Mouse (Mus musculus) kidney, adult 2 months (tissue): ENCODE measurements around the gene Tmem38a. TPM values are rescaled to one million over a fixed set of nuclear protein-coding genes. Genes with fewer than 3 reads are reported as not detected.

Source experiments
- DNase-seq: peaks from one replicate; pipeline ENCODE4 v3.0.0; 2021
- H3K27ac ChIP-seq: fragments of 200-500 bp; 2 replicates; pipeline ENCODE4 v1.5.1; 2012; ENCODE audit warnings: low read depth, low read length, control low read depth, inconsistent platforms; ENCODE audit not compliant: insufficient read depth
- H3K27me3 ChIP-seq: fragments of 200-500 bp; replicated peaks from 2 replicates; pipeline ENCODE4 v1.6.1; 2012; ENCODE audit warnings: mild to moderate bottlenecking, moderate library complexity, low read length, inconsistent platforms; ENCODE audit not compliant: control insufficient read depth, insufficient read depth
- H3K36me3 ChIP-seq: fragments of 200-500 bp; 2 replicates; pipeline ENCODE4 v1.6.1; 2012; ENCODE audit warnings: mild to moderate bottlenecking, moderate library complexity, low read length, inconsistent platforms; ENCODE audit not compliant: control insufficient read depth, insufficient read depth
- H3K4me1 ChIP-seq: fragments of 200-500 bp; 2 replicates; pipeline ENCODE4 v1.6.1; 2011; ENCODE audit warnings: low read length; ENCODE audit not compliant: control insufficient read depth, insufficient read depth
- H3K4me3 ChIP-seq: fragments of 200-500 bp; 2 replicates; pipeline ENCODE4 v1.5.1; 2011; ENCODE audit warnings: mild to moderate bottlenecking, low read depth, low read length, control low read depth; ENCODE audit not compliant: insufficient read depth
- CTCF ChIP-seq: fragments of 200-500 bp; conservative IDR thresholded peaks from 2 replicates; pipeline ENCODE4 v1.5.1; 2011; ENCODE audit warnings: low read depth, mild to moderate bottlenecking, control low read depth, low read length, moderate library complexity, mixed read lengths; ENCODE audit not compliant: insufficient read depth, insufficient read length
- POLR2A ChIP-seq: fragments of 200-500 bp; IDR thresholded peaks from one replicate; pipeline ENCODE4 v1.6.1; 2011; ENCODE audit warnings: low read depth, low read length, control low read depth
- WGBS: fragments of 180-500 bp; shearing (Covaris S2); methylation state at CpG from one replicate; pipeline ENCODE4 v1.1.7; 2018; 5-methylcytosine and 5-hydroxymethylcytosine counted together
- polyA plus RNA-seq: library from polyadenylated mRNA; depleted of rRNA; stranded (reverse); fragments of >200 nt; gene quantifications from 2 replicates; pipeline ENCODE4 v1.2.3, GENCODE M21; 2012; rRNA removed

Tmem38a gene
- polyA plus RNA-seq, 1 experiment, result 40.8 TPM

- H3K27me3 ChIP-seq, result no peaks in the 10 kb centered on the region
- no peak overlapping the region for H3K27ac ChIP-seq
- H3K4me3 ChIP-seq, result no peak overlapping the region
- TF ChIP-seq POLR2A (no peak), CTCF (no peak)
- DNase-seq, result no peak
- 59% methylated on average over 6 of the region's 6 CpGs for WGBS
- no peaks in the 10 kb centered on the region for H3K4me1 ChIP-seq
- no peaks in the 10 kb centered on the region for H3K36me3 ChIP-seq
Observed at GRCm38 (mm10) chr8:72584390-72584789, 12.5 kb downstream of the Tmem38a start.

DNA sequence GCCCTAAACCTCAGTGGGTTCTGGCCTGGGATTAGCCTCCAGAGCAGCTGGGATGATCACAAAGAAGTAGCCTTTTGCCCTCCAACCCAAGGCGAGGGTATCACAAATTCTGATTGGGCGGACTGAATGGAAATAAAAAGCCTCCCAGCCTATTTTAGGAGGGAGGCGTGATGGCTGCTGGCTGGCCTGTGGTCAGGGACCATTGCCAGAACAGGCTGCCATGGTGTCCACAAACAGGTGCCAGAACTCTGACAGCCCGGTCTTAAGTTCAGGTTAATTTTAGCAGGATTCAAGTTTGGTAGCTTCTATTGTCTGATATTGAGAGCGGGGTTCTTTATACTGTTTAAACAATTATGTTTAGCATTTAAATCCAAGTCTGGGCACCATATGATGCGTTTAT lies 16.0 kb downstream of the Tmem38a start:
- no peaks in the 10 kb centered on the region for H3K36me3 ChIP-seq
- peak; percentile 48 for DNase-seq
- H3K27ac ChIP-seq, result no peak overlapping the region
- WGBS, result 62% methylated on average over 6 of the region's 6 CpGs
- TF ChIP-seq CTCF, result no peak
- no peak for TF ChIP-seq POLR2A
- no peaks in the 10 kb centered on the region for H3K4me1 ChIP-seq
- no peak overlapping the region for H3K4me3 ChIP-seq
- no peaks in the 10 kb centered on the region for H3K27me3 ChIP-seq

GRCm38 (mm10) chr8:72588865-72589264 lies 17.0 kb downstream of the Tmem38a start:
- WGBS, result 85% methylated on average over 10 of the region's 10 CpGs
- TF ChIP-seq POLR2A, result no peak
- no peak for TF ChIP-seq CTCF

DNA sequence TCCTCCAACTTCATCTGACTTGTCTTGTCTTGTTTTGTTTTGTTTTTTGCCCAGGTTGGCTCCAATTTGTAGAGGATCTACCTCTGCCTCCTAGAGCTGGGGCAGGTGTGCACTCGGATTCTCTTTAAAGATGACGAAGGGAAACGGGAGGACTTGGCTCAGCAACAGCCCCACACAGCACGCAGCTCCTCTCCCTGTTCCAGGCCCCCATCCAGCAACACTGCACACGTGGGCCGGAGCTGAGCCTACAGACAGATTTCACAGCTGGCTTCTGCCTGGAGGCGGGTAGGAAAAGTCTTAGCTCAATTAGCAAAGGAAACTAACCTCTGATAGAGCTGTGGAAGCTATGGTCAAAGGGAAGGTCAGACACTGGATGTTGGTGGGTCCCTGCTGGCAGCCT lies 17.4 kb downstream of the Tmem38a start:
- WGBS, result 74% methylated on average over 7 of the region's 7 CpGs
- TF ChIP-seq CTCF (no peak), POLR2A (no peak)
- no peak overlapping the region for H3K27ac ChIP-seq

More at GRCm38 (mm10) chr8:72588865-72589264, 17.0 kb downstream of the Tmem38a start:
- no peak overlapping the region for H3K4me3 ChIP-seq
- no peaks in the 10 kb centered on the region for H3K36me3 ChIP-seq
- H3K27me3 ChIP-seq, result no peaks in the 10 kb centered on the region
- no peak for DNase-seq
- no peaks in the 10 kb centered on the region for H3K4me1 ChIP-seq
- H3K27ac ChIP-seq, result no peak overlapping the region

DNA sequence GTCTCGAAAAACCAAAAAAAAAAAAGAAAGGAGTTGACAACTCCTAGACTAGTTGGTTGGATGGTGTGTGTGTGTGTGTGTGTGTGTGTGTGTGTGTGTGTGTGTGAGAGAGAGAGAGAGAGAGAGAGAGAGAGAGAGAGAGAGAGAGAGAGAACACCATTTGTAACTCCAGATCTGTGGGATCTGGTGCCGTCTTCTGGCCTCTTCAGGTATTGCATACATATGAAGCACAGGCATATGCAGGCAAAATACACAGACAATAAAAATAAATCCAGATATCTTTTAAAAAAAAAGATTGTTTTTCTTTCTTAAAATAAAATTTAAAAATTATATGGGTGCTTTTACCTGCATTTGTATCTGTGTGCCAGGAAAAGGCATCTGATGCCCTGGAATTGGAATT lies 18.3 kb downstream of the Tmem38a start:
- TF ChIP-seq CTCF (no peak), POLR2A (no peak)
- Histone ChIP-seq H3K4me1 (no peaks in the 10 kb centered on the region), H3K36me3 (no peaks in the 10 kb centered on the region), H3K27ac (no peak overlapping the region), H3K27me3 (no peaks in the 10 kb centered on the region), H3K4me3 (no peak overlapping the region)
- 58% methylated on average over 2 of the region's 2 CpGs for WGBS
- DNase-seq, result peak; percentile 50

More for the DNA sequence above, 17.4 kb downstream of the Tmem38a start:
- no peaks in the 10 kb centered on the region for H3K36me3 ChIP-seq
- H3K27me3 ChIP-seq, result no peaks in the 10 kb centered on the region
- no peaks in the 10 kb centered on the region for H3K4me1 ChIP-seq
- H3K4me3 ChIP-seq, result no peak overlapping the region
- no peak for DNase-seq

Other genes starting within 250 kb of the Tmem38a start
- gene Eps15l1, start 150.6 kb upstream of the Tmem38a start, polyA plus RNA-seq, result 30.3 and 31.9 TPM in 2 replicates
- 0.77 TPM in 2 replicates for gene Calr3, start 128.2 kb upstream of the Tmem38a start, polyA plus RNA-seq
- 6.8 and 7.2 TPM in 2 replicates for gene 1700030K09Rik, start 128.2 kb upstream of the Tmem38a start, polyA plus RNA-seq
- 33.5 and 35.7 TPM in 2 replicates for gene Cherp, start 96.8 kb upstream of the Tmem38a start, polyA plus RNA-seq
- 52.7 and 67.5 TPM in 2 replicates for gene Slc35e1, start 79.4 kb upstream of the Tmem38a start, polyA plus RNA-seq
- 6.1 and 7.9 TPM in 2 replicates for gene Med26, start 23.8 kb upstream of the Tmem38a start, polyA plus RNA-seq
- gene Smim7, start 967 bp upstream of the Tmem38a start, polyA plus RNA-seq, result 42.5 and 51.8 TPM in 2 replicates
- gene Nwd1, start 74.7 kb downstream of the Tmem38a start, polyA plus RNA-seq, result 0.03 and 0.08 TPM in 2 replicates
- 141 and 152 TPM in 2 replicates for gene Sin3b, start 151.2 kb downstream of the Tmem38a start, polyA plus RNA-seq
- gene F2rl3, start 189.8 kb downstream of the Tmem38a start, polyA plus RNA-seq, result 2.2 and 2.8 TPM in 2 replicates